In genomic region chr9:42926564-42926963, GRCm38 (mm10) we compare ENCODE assay signal across 36 mouse cellular contexts. TPM values are rescaled to one million over a fixed set of nuclear protein-coding genes. Genes with fewer than 3 reads are reported as not detected.
"Had no signal": no experiment of that assay in that cellular context is flagged by ENCODE, and none has a peak within 500 bp of the region (broad histone marks: within the 10 kb centered on the region; RNA-seq: fewer than 3 reads in every experiment).

No protein-coding gene starts in this region.

- H3K27me3 ChIP-seq: hindbrain, embryonic 13.5 days; hindbrain, embryonic 15.5 days had no signal

- H3K9me3 ChIP-seq: heart, embryonic 10.5 days; heart, embryonic 12.5 days; heart, embryonic 13.5 days; heart, embryonic 15.5 days; hindbrain, embryonic 10.5 days; hindbrain, embryonic 12.5 days; hindbrain, embryonic 13.5 days; hindbrain, embryonic 15.5 days; kidney, embryonic 15.5 days had no signal

- DNase-seq: heart, adult 18-20 months; heart, adult 2 months; heart, postnatal 10 days; heart, postnatal 14 days; heart, postnatal 36 days; kidney, adult 11 months; kidney, adult 18-20 months; kidney, adult 2 months; kidney, adult 8-10 months; kidney, adult 9 months; kidney, postnatal 10 days; kidney, postnatal 14 days; kidney, postnatal 25 days; kidney, postnatal 36 days; kidney, postnatal 4 days; layer of hippocampus, adult 9-11 months; layer of hippocampus, postnatal 36 days had no signal

- H3K4me2 ChIP-seq: heart, embryonic 11.5 days; heart, embryonic 12.5 days; heart, embryonic 13.5 days; heart, embryonic 15.5 days; hindbrain, embryonic 12.5 days; hindbrain, embryonic 13.5 days; hindbrain, embryonic 14.5 days; hindbrain, embryonic 15.5 days; kidney, embryonic 15.5 days had no signal

- H3K9ac ChIP-seq: heart, embryonic 12.5 days; heart, embryonic 13.5 days; heart, embryonic 15.5 days; hindbrain, embryonic 12.5 days; hindbrain, embryonic 13.5 days; hindbrain, embryonic 14.5 days; hindbrain, embryonic 15.5 days; kidney, embryonic 15.5 days had no signal

- H3K36me3 ChIP-seq: heart, embryonic 10.5 days; heart, embryonic 12.5 days; heart, embryonic 13.5 days; heart, embryonic 15.5 days; hindbrain, embryonic 10.5 days; hindbrain, embryonic 12.5 days; hindbrain, embryonic 13.5 days; hindbrain, embryonic 15.5 days; kidney, embryonic 15.5 days had no signal

- ATAC-seq: hindbrain, embryonic 16.5 days; hindbrain, postnatal 0 days; inflammation-experienced regulatory T-cells, adult 6 months had no signal

- H3K27ac ChIP-seq: heart, adult 2 months; heart, embryonic 10.5 days; heart, embryonic 13.5 days; heart, embryonic 15.5 days; hindbrain, embryonic 10.5 days; hindbrain, embryonic 12.5 days; hindbrain, embryonic 13.5 days; hindbrain, embryonic 14.5 days; hindbrain, embryonic 15.5 days; hindbrain, postnatal 0 days; kidney, embryonic 15.5 days; kidney, postnatal 0 days; layer of hippocampus, adult 2 months; left cerebral cortex, adult 2 months had no signal

- H3K4me3 ChIP-seq: heart, adult 2 months; heart, embryonic 10.5 days; heart, embryonic 12.5 days; heart, embryonic 13.5 days; heart, embryonic 15.5 days; hindbrain, embryonic 10.5 days; hindbrain, embryonic 12.5 days; hindbrain, embryonic 13.5 days; hindbrain, embryonic 15.5 days; kidney, embryonic 15.5 days; layer of hippocampus, adult 2 months; left cerebral cortex, adult 2 months had no signal

RNA-seq across cellular contexts. Expression of gene Grik4, which starts 17.7 kb away (rescaled TPM):
- total RNA-seq: heart, adult 8-10 months; heart, postnatal 14 days; hematopoietic stem cell, adult 5-6 weeks had no signal
